Mouse (Mus musculus) small intestine, adult 2 months (tissue): ENCODE measurements around the gene Plekhs1. TPM values are rescaled to one million over a fixed set of nuclear protein-coding genes. Genes with fewer than 3 reads are reported as not detected.
A peak's percentile ranks its signal among the peaks of the same experiment; 100 is the strongest.

Source experiments
- H3K27ac ChIP-seq: fragments of 200-500 bp; 2 replicates; pipeline ENCODE4 v1.5.1; 2012; ENCODE audit warnings: low read depth, low read length, control low read depth, inconsistent platforms; ENCODE audit not compliant: insufficient read depth
- H3K27me3 ChIP-seq: fragments of 200-500 bp; 2 replicates; pipeline ENCODE4 v1.6.1; 2012; ENCODE audit warnings: mild to moderate bottlenecking, moderate library complexity, low read length, inconsistent platforms; ENCODE audit not compliant: control insufficient read depth, insufficient read depth
- H3K36me3 ChIP-seq: fragments of 200-500 bp; 2 replicates; pipeline ENCODE4 v1.6.1; 2012; ENCODE audit warnings: mild to moderate bottlenecking, low read length, control low read depth, inconsistent platforms; ENCODE audit not compliant: control insufficient read depth, insufficient read depth
- H3K4me1 ChIP-seq: fragments of 200-500 bp; 2 replicates; pipeline ENCODE4 v1.6.1; 2012; ENCODE audit warnings: low read length, inconsistent platforms, mixed read lengths; ENCODE audit not compliant: control insufficient read depth, insufficient read depth, insufficient read length
- H3K4me3 ChIP-seq: fragments of 200-500 bp; 2 replicates; pipeline ENCODE4 v1.5.1; 2012; ENCODE audit warnings: low read depth, mild to moderate bottlenecking, control low read depth, inconsistent platforms, low read length, moderate library complexity
- CTCF ChIP-seq: fragments of 200-500 bp; IDR thresholded peaks from 2 replicates; pipeline ENCODE4 v1.5.1; 2012; ENCODE audit warnings: low read depth, mild to moderate bottlenecking, control low read depth, inconsistent platforms, low read length, moderate library complexity, mixed read lengths; ENCODE audit not compliant: insufficient replicate concordance, insufficient read length; ENCODE audit errors: extremely low read depth
- POLR2A ChIP-seq: fragments of 200-500 bp; IDR thresholded peaks from 2 replicates; pipeline ENCODE4 v1.6.1; 2012; ENCODE audit warnings: low read depth, mild to moderate bottlenecking, control low read depth, inconsistent platforms, low read length, moderate library complexity
- WGBS: fragments of 180-500 bp; shearing (Covaris S2); methylation state at CpG from one replicate; pipeline ENCODE4 v1.1.7; 2018; 5-methylcytosine and 5-hydroxymethylcytosine counted together
- polyA plus RNA-seq: library from polyadenylated mRNA; depleted of rRNA; stranded (reverse); fragments of >200 nt; gene quantifications from 2 replicates; pipeline ENCODE4 v1.2.3, GENCODE M21; 2012; rRNA removed

Gene Plekhs1
- 0.27 and 0.37 TPM in 2 replicates for polyA plus RNA-seq

GRCm38 (mm10) chr19:56461522-56462101 lies at the start of gene Plekhs1:
Gene Plekhs1, plus strand, starts transcription at chr19:56461640.
- Histone ChIP-seq H3K36me3 (no peaks in the 10 kb centered on the region), H3K4me3 (no peak within 1 kb of the TSS), H3K27ac (peak within 1 kb of the TSS; percentile 86), H3K4me1 (peaks cover 16% of the 10 kb centered on the region), H3K27me3 (no peaks in the 10 kb centered on the region)
- TF ChIP-seq CTCF = no peak
- no peak for TF ChIP-seq POLR2A
- 18% methylated on average over 10 of the region's 10 CpGs for WGBS

DNA sequence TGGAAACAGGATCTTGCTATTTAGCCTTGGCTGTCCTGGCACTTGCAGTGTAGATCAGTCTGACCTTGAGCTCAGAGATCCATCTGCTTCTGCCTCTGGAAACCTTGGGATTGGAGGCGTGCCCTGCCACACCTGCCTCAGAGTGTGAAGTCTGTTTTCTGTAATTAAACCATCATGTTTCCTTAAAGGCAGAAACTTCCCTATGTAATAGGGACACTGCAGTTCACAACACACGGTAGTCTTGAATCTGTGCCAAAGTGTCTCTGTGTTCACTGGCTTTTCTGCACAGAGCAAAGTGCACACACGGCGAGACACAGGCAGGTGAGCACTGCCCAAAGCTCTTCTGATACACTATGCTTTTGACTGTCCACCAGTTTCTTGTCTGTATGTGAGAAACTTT lies 43.0 kb upstream of the Plekhs1 start:
- Histone ChIP-seq H3K27ac (peak overlapping the region; percentile 38; the same call in 1 of the 2 replicates), H3K36me3 (peaks cover 15% of the 10 kb centered on the region), H3K4me1 (peaks cover 8% of the 10 kb centered on the region; the same call in 1 of the 2 replicates), H3K4me3 (no peak overlapping the region), H3K27me3 (no peaks in the 10 kb centered on the region)
- WGBS = 27% methylated on average over 4 of the region's 4 CpGs
- no peak for TF ChIP-seq POLR2A
- TF ChIP-seq CTCF = no peak

DNA sequence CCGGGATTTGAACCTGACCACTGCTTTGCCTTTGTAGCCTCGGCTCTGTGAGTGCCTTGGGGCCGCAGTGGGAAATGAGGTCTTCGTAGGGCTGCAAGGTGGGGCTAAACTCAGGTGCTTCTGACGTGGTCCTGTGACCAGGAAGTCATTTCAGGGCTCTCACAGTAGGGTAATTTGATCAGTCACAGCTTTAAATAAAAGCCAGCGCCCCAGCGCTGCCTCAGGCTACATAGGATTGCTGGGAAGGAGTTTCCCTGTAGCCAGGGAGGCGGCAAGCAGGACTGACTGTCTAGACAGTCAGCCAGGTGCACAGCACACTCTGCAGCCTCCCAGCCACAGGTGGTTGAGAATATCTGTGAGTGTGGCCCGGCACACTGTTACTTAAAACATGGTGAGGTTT lies 42.0 kb upstream of the Plekhs1 start:
- H3K36me3 ChIP-seq = peaks cover 23% of the 10 kb centered on the region
- TF ChIP-seq POLR2A (no peak), CTCF (no peak)
- WGBS = 31% methylated on average over 9 of the region's 9 CpGs
- peak overlapping the region; percentile 68 for H3K27ac ChIP-seq
- peaks cover 8% of the 10 kb centered on the region; the same call in 1 of the 2 replicates for H3K4me1 ChIP-seq
- no peak overlapping the region for H3K4me3 ChIP-seq
- no peaks in the 10 kb centered on the region for H3K27me3 ChIP-seq

DNA sequence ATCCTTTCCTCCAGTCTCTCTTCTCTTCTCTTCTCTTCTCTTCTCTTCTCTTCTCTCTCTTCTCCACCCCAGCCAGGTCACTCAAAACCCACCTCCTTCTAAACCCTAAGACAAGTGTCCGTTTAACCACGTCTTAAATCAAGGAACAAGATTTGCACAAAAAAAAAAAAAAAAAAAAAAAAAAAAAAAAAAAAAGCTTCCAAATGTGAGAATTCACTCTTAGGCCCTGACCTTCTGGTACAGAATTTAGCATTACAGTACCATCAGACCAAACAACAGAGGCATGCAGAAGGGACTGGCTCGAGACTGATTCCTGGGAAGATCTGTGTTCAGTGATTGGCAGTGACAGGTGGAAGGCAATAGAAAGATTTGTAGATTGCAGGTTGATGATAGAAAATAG lies 41.1 kb upstream of the Plekhs1 start:
- Histone ChIP-seq H3K4me1 (peaks cover 8% of the 10 kb centered on the region; the same call in 1 of the 2 replicates), H3K4me3 (no peak overlapping the region), H3K27ac (no peak overlapping the region), H3K36me3 (peaks cover 32% of the 10 kb centered on the region), H3K27me3 (no peaks in the 10 kb centered on the region)
- 85% methylated on average over 3 of the region's 3 CpGs for WGBS
- TF ChIP-seq POLR2A = no peak
- no peak for TF ChIP-seq CTCF

- no peak overlapping the region for H3K27ac ChIP-seq
- H3K36me3 ChIP-seq = peaks cover 28% of the 10 kb centered on the region
- H3K27me3 ChIP-seq = no peaks in the 10 kb centered on the region
- 52% methylated on average over 14 of the region's 14 CpGs for WGBS
- peak; percentile 87; the same call in 1 of the 2 replicates for TF ChIP-seq CTCF
- no peak for TF ChIP-seq POLR2A
- no peak overlapping the region for H3K4me3 ChIP-seq
- peaks cover 8% of the 10 kb centered on the region; the same call in 1 of the 2 replicates for H3K4me1 ChIP-seq
Measured at GRCm38 (mm10) chr19:56422476-56423338, 38.7 kb upstream of the Plekhs1 start.

GRCm38 (mm10) chr19:56423370-56423769 lies 38.1 kb upstream of the Plekhs1 start:
- Histone ChIP-seq H3K36me3 (peaks cover 28% of the 10 kb centered on the region), H3K4me1 (peaks cover 8% of the 10 kb centered on the region; the same call in 1 of the 2 replicates), H3K27me3 (no peaks in the 10 kb centered on the region), H3K27ac (no peak overlapping the region), H3K4me3 (no peak overlapping the region)
- WGBS = 77% methylated on average over 12 of the region's 12 CpGs
- TF ChIP-seq POLR2A (no peak), CTCF (no peak)
